Mouse (Mus musculus) embryo, embryonic 10 days (tissue): ENCODE data around the gene Cpm.
"Not testable (repeated sequence)": the region's sequence is repeated elsewhere in the genome, so short reads cannot be mapped to it uniquely, and the experiment has no call there.

ENCODE experiments used
- DNase-seq: peaks from one replicate; pipeline ENCODE4 v3.0.0-alpha.2; 2015; ENCODE audit warnings: low spot score

Cpm gene

DNA sequence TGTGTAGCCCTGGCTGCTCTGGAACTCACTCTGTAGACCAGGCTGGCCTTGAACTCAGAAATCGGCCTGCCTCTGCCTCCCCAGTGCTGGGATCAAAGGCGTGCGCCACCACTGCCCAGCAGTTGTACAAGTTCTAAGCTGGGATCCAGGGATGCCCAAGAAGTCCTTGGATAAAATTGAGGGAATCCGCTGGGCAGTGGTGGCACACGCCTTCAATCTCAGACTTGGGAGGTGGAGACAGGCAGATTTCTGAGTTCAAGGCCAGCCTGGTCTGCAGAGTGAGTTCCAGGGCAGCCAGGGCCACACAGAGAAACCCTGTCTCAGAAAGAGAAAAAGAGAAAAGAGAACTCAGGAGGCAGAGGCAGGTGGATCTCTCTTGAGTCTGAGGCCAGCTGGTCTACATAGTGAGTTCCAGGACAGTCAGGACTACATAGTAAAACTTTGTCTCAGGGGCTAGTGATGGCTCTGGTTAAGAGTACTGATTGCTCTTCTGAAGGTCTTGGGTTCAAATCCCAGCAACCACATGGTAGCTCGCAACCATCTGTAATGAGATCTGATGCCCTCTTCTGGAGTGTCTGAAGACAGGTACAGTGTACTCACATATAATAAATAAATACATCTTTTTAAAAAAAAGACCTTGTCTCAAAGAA is 75.1 kb downstream of the Cpm start:
- not testable (repeated sequence) for DNase-seq

DNA sequence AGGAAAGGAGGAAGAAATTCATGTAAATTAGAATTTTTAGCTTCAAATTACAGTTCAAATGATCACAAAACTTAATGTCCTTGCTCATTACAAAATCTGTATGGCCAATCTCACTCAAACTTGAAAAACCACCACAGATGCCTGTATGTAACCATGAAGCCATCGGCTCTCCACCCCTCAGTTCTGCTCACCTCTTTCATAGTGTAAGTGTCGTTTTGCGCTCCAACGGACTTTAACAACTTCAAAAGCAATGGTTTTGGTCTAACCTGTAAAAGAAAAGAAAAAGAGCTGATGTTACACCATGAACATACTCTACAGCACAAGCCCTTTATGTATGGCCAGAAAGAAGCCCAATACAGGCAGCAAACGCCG is 75.7 kb downstream of the Cpm start:
- DNase-seq = no peak

DNA sequence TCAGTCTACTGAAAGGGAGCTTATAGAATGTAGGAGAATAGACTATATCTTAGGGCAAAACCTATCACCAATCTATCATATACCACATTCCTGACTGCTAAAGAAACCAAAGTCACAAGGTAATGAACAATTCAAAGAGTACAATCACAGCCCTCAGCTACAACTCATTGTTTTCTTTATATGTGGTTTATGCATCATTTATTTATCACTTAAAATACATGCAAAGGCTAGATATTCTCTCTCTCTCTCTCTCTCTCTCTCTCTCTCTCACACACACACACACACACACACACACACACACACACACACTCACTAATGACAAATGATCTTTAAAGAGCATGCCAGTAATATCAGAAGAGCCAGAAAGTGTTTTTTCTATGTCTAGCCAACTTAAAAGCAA is 76.5 kb downstream of the Cpm start:
- DNase-seq = no peak

DNA sequence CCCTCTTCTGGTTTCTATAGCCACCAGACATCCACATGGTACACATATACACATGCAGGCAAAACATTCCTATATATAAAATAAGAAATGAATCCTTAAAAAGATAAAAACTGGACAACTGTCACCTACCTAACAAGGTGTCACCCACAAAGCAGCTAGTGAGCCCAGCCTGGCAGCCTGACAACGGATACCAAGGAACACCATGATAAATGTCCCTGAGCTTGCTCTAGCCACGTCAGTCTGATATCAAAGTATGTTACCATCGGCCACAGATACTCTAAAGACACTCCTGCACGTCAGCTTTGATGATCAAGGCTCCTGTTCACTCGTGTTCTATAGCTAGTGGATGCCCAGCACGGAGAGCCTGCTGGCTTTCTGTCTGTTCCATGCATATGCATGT is 77.1 kb downstream of the Cpm start:
- DNase-seq = no peak

DNA sequence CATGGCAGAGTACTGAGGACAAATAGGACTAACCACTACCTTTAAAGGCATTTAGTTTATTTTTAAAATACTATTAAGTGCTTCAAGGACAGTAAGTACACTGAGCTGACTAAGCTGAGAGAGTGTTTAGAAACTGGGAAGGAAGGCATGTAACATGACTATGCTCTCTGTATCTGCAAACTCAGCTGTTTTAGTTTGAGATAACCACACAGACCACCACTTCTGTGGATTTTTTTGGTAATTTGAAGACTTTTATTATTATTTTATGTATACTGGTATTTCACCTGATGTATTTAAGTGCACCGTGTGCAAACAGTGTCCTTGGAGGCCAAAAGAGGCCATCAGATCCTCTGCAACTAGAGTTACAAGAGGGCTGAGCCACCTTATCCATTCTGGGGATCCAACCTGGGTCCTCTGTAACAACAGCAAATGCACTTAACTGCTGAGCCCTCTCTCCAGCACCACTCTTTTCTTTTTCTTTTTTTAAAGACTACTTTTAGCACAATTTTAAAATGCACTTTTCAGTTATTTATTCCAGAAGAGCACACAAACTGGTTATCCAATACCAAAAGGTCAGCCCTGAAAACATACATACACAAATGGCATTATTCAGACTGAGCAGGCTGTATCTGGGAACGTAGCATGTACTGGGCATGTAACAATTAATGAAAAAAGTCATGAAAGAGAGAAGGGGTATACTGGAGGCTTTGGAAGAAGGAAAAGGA is 78.0 kb downstream of the Cpm start:
- no peak for DNase-seq

DNA sequence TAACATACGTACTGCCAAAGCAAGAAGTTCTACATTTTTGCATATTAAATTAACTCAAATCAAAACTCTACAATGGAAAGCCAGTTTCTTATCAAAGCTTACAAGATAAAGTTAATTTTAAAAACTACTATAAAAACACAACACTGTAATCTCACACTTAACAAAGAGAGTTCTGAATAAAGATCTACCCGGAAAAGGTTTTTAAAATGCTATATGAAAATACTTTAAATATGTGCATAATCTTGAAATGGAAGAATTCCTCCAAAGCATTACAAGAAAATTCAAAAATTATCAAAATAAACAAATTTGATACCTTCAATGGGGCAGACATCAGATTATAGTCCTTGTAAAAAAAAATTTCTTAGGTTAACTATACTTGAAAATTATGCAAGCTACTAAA is 79.1 kb downstream of the Cpm start:
- no peak for DNase-seq

DNA sequence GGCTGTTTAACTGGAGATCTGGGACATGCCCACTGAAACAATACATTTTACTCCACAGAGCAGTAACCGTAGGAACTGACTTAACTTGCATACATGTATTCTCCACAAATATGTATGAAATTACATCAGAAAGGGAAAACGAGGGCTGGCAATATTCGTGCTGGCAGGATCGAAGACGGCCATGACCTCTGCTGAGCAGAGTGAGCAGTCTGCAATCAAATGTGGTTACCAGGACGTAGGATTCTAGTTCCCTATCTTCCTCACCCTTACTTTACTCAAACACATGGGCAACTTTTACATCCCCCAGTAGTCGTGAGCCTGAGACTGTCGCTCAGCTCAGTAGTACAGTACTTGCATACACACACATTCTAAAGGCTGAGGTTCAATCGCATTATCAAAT is 79.6 kb downstream of the Cpm start:
- no peak for DNase-seq

DNA sequence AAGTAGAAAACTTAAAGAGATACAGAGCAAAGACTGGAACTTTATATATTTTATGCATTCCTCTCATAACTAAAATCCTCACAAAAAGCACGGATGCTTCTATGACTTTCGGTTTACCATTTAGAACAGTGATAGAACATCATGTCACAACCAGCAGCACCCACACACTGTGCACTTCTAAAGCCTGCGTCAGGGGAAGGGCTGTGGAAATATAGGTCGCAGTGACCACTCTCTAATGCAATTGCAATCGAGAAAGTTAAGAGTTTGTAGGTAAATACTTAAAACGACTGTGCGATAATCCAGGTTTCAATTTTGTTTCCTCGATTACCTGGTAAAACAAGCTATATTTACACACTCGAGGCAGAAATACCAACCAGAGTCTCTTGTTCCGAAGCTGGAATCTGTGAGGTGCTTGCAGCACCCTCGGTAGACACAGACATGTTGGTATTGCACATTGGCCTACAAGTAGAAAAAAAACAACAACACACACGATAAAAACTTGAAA is 80.1 kb downstream of the Cpm start:
- no peak for DNase-seq

DNA sequence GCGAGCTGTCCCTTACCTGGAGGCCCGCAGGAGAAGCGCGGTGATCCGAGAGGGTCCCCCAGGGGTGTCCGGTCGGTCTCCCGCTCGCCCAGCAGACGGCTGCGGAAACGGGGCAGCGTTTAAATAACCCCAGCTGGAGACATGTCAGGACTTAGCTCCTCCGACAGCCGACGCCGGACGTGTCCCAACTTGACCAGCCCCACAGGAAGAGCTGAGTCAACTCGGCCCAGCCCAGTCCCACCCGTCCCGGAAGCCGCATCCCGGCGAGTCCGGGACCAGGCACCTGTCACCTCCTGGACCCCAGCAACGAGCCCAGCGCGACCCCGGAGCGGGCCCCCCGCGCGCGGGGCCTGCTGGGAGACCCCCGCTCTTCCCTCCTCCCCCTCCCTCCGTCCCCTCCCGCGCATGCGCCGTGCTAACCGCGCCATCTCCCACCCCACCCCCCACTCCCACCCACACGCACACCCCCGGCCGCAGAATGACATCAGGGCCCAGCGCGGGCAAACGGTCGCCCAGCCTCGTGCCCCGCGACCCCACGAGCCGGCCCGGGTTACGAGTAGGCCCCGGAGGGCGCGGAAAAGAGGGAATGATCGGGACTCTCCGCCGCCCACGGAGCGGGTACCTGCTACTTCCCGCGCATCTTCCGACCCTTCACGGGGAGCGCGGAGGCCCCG is 80.8 kb downstream of the Cpm start:
- peak; percentile 76 for DNase-seq

DNA sequence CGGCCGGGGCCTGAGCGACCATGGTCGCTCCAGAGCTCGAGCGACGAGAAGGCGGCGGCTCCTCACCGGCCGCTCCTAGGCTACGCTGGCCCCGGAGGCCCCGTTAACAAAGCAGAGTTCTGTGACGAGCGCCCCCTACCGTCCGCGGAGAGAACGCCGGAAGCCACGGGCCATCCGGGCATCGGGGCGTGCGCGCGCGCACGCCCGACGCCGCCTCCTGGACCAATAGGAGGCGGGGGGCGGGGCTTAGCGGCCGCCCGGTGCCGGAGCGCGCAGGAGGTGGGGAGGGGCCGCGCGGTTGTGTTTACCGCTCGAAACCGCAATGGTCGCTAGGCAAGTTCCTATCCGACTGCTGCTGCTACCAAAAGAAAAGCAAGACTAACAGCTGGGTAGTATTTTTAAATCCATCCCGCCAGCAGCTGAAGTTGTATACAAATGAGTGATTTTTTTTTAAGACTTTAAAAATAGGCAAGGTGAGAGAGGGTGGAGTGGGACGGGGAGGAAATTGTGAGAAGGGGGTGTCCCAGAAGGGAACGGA is 81.4 kb downstream of the Cpm start, which contains the start of gene Mdm2:
Gene Mdm2, minus strand, starts transcription at position 155 of the 538 bp plus-strand sequence.
- peak; percentile 92 for DNase-seq

DNA sequence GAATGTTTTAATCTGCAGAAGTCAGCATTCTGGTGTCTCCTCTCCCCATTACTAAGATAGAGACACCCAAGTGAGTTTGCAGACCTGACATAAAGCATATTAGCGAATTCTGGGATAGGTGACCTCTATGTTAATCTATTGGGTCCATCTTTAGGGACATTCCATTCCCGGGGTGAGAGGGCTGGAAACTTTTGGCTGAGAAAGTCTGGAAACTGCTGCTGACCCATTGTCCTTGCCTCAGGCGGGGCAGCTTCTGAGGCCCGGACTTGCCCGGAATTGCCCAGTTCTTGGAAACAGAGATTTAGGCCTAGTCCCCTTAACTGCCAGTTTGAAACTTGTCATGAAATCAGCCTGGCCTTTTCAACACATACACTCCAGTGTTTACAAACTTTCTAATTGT is 82.1 kb downstream of the Cpm start:
- DNase-seq = no peak

DNA sequence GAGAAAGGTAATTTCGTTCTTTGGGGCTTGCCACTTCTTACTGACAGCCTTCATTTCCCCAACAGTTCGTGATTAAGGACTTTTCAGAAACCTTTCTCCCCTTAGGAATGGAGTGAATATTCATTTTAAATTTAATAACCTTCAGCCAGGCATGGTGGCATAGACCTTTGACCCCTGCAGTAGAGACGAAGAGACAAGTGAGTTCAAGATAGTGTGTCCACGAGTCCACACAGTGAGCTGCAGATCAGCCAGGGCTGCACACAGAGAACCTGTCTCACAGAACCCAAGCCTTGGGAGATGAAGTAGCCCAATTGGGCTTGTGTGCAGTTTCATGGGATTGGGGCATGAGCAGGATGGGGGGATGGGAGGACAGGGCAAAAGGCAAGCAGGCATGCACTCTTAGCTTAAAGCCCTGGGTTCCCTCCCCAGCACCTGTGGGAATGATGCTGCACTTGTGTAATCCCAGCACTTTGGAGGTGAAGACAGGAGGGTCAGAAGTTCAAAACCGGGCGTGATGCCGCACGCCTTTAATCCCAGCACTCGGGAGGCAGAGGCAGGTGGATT is 83.0 kb downstream of the Cpm start:
- DNase-seq = no peak

DNA sequence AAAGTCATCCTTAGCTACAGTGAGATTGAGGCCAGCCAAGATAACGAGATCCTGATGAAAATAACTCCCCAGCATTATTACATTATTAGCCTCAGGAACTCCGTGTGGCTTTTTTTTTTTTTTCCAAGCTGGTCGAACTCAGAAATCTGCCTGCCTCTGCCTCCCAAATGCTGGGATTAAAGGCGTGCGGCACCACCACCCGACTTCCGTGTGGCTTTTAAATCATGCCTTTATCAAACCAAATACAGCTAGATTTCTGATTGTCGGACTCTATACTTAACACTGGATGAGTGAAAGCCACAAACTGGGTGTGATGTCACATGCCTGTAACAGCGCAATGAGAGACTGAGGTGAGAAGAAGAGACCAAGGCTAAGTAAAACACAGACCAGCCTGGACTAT is 83.6 kb downstream of the Cpm start:
- no peak for DNase-seq

DNA sequence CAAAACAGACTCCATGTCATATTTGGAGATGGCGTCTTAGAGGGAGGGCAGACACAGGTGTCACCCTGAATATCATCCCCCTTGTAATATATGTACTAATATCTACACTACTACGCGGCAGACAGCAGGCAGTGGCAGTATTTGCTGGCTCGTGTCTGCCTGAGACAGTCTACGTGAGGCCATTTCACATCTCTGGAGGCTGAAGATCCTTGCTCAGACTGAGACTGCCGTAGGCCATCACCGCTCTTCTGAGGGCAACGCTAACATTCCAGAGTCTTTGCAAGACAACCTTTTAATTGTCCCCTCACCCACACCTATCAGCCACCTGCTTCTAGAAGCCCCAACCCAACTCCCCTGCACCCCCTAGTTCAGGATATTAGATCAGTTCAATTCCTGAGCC is 84.2 kb downstream of the Cpm start:
- no peak for DNase-seq

DNA sequence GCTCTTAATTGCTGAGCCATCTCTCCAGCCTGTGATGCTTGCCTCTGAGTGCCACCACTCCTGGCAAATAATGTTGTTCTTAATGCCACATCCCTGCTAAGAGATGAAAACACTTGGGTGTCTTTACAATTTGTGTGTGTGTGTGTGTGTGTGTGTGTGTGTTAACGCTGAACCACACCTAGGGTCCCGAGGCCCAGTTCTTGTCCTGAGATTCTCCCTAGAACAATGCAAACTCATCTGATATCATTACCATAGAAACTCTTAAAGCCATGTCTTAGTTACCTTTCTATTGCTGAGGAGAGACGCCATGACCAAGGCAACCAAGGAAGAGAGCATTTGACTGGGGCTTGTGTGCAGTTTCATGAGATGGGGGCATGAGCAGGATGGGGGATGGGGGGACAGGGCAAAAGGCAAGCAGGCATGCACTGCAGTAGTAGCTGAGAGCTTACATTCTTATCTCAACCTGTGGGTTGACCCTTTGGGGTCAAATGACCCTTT is 84.8 kb downstream of the Cpm start:
- DNase-seq = no peak

DNA sequence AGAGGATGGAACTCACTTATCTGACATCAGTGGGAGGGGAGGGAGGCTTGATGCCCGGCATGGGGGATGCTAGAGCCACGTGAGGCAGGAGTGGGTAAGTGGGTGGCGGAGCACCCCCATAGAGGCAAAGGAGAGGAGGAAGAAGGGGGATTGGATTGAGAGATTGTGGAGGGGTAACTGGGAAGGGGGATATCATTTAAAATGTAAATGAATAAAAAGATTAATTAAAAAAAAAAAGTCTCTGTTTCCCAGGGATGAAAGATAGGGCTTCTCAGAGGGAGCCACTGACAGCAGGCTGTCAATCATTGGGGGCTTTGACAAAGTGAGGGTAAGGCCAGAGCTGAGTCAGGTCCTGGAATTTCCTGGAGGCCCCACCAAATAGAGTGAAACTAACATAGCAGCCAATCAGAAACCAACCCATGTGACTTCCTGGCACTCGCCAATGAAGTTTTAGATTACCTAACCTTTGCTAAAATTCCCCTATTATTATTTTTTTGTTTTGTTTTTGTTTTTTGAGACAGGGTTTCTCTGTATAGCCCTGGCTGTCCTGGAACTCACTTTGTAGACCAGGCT is 85.7 kb downstream of the Cpm start:
- no peak for DNase-seq

DNA sequence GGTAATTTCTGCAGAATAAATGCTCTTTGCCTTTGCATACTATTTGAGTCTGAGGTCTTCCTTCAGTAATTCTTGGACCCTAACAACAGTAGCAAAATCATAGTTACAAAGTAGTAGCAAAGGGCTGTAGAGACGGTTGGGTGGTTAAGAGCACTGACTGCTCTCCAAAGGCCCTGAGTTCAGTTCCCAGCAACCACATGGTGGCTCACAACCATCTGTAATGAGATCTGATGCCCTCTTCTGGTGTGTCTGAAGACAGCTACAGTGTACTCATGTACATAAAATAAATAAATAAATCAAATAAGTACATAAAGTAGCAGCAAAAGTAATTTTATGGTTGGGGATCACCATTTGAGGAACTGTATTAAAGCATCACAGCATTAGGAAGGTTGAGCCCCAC is 86.4 kb downstream of the Cpm start:
- DNase-seq = not testable (repeated sequence)

DNA sequence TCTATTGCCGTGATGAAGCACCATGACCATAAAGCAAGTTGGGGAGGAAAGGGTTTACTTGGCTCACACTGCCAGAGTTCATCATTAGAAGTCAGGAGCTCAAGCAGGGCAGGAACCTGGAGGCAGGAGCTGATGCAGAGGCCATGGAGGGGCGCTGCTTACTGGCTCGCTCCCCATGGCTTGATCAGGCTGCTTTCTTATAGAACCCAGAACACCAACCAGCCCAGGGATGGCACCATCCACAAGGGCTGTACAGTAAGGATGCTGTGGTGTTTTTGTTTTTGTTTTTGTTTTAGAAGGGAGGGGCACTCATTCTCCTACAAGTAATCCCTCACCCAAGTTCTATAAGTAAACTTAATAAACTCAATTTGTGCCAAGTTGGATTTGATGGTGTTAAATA is 87.4 kb downstream of the Cpm start:
- DNase-seq = no peak

DNA sequence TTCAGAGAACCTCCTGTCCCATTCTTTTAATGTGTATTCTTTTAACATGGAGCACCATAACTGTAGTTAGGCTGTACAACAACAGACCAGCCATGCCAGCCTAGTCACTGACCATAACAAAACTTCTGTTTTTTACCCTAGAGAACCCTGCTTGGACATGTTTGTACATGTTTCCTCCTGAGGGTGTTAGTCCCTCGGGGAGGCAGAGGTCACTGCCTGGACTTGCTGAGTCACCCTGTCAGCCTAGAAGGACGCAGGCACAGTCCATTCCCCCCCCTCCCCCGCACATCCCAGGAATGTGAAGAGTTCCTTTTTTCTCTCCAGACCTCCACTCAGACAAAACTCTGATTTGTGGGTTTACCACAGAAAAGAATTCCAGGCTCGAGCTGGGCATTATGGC is 88.3 kb downstream of the Cpm start:
- DNase-seq = peak; percentile 64

DNA sequence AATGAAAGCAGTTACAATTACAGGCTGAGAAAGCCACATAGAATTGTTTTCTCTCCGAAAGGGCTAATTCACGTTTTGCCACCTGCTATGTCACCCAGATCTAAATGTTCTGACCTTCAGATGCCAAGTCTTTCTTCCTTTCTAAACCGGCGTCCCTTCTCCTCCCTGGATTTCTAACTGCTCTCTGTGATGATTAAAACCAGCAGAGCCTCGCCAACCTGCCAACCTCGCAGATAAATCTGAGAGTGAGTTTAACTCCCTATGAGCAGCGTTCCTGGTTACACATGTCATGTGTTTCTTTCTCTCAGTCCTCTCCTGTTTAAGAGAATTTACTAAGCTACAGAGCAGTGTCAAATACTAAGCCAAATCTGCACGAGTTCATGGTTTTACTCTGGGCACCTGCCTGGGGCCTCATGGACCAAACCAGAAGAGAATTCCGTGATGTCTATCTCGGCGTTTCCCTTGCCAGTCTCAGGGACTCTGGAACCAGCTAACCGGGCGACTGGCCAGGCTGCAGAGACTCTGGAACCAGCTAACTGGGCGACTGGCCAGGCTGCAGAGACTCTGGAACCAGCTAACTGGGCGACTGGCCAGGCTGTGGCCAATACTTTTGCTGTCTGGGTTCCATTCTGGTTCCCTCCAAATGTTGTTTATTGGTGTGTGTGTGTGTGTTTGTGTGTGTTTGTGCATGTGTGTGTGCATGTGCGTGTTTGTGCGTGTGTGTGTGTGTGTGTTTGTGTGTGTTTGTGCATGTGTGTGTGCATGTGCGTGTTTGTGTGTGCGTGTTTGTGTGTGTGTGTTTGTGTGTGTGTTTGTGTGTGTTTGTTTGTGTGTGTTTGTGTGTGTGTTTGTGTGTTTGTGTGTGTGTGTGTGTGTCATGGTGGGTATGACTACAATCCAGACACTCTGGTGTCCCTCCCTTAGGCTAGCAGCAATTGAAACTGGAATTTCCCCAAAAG is 89.1 kb downstream of the Cpm start:
- no peak for DNase-seq
